Mouse (Mus musculus) forebrain, embryonic 10.5 days (tissue): Measurements from ENCODE around the gene Lce3c. TPM values are rescaled to one million over a fixed set of nuclear protein-coding genes. Genes with fewer than 3 reads are reported as not detected.

ENCODE experiments used
- DNase-seq: peaks from one replicate; pipeline ENCODE4 v3.0.0-alpha.2; 2017; ENCODE audit warnings: low spot score; ENCODE audit errors: extremely low spot score
- H3K27ac ChIP-seq: fragments of 300-500 bp; sonication (generic); 2 replicates; pipeline ENCODE4 v1.5.1; 2016; ENCODE audit warnings: mild to moderate bottlenecking
- H3K27me3 ChIP-seq: fragments of 300-500 bp; sonication (generic); 2 replicates; pipeline ENCODE4 v1.6.1; 2016; ENCODE audit warnings: mild to moderate bottlenecking; ENCODE audit not compliant: poor library complexity, severe bottlenecking
- H3K36me3 ChIP-seq: fragments of 300-500 bp; sonication (generic); replicated peaks from 2 replicates; pipeline ENCODE4 v1.6.1; 2016; ENCODE audit warnings: mild to moderate bottlenecking, moderate library complexity
- H3K4me1 ChIP-seq: fragments of 300-500 bp; sonication (generic); 2 replicates; pipeline ENCODE4 v1.6.1; 2016
- H3K4me3 ChIP-seq: fragments of 300-500 bp; sonication (generic); 2 replicates; pipeline ENCODE4 v1.5.1; 2016; ENCODE audit warnings: mild to moderate bottlenecking, moderate library complexity
- H3K9me3 ChIP-seq: fragments of 300-500 bp; sonication (generic); 2 replicates; pipeline ENCODE4 v1.6.1; 2016; ENCODE audit warnings: mild to moderate bottlenecking, moderate library complexity
- WGBS: fragments of 180-500 bp; shearing (Covaris S2); methylation state at CpG from one replicate; pipeline ENCODE4 v1.1.7; 2016; 5-methylcytosine and 5-hydroxymethylcytosine counted together
- polyA plus RNA-seq: library from polyadenylated mRNA; unstranded; fragments of >200 nt; fragmentation: Nextera tagmentation; extraction: Ambion mirVana; gene quantifications from 2 replicates; pipeline ENCODE4 v1.2.1, GENCODE M21; 2016

Gene Lce3c
- not detected in 2 replicates for polyA plus RNA-seq

DNA sequence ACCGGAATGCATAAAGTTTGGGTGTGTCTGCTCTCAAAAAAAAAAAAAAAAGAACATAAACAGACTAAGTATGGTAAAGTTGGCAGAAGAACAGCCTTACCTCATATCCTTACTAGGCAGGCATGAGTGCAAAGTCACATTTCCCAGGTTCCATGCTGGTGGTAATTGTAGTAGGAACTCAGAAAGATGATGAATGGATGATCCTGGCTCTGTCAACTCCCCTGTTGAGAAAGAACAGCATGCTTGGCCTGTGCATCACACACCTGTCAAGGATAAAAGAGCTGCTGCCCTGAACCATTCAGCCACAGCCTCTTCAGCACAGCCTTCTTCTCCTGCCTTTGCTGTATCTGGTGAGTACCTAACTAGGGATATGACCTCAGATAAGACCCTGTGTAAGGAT is at the start of gene Lce3c:
Gene Lce3c (plus strand): TSS at position 301 of the 400 bp plus-strand sequence.
- Histone ChIP-seq H3K27me3 (no peaks in the 10 kb centered on the region), H3K27ac (no peak within 1 kb of the TSS), H3K36me3 (no peaks in the 10 kb centered on the region), H3K4me1 (no peaks in the 10 kb centered on the region), H3K9me3 (no peaks in the 10 kb centered on the region), H3K4me3 (no peak within 1 kb of the TSS)
- no peak for DNase-seq
- 88% methylated on average over 1 of the region's 1 CpGs for WGBS

DNA sequence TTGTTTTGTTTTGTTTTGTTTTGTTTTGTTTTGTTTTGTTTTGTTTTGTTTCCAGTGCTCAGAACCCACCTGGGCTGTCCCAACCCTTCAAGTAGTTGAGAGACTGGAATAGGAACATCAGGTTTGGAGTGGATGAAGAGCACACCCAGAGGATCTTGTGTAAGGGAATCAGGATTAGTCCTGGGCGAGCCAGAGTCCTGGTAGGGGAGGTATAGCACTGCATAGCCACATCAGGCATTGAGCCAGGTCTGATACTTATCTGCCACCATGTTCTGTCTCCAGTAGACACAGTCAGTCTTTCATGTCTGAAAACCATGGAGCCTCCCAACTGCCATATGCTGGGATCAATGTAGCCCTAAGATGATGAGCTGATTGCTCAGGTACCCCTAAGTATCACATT is 49.8 kb upstream of the Lce3c start:
- H3K4me1 ChIP-seq, result no peaks in the 10 kb centered on the region
- no peak overlapping the region for H3K4me3 ChIP-seq
- no peaks in the 10 kb centered on the region for H3K36me3 ChIP-seq
- 86% methylated on average over 1 of the region's 1 CpGs for WGBS
- H3K27ac ChIP-seq, result no peak overlapping the region
- H3K9me3 ChIP-seq, result no peaks in the 10 kb centered on the region
- no peaks in the 10 kb centered on the region for H3K27me3 ChIP-seq
- DNase-seq, result no peak

DNA sequence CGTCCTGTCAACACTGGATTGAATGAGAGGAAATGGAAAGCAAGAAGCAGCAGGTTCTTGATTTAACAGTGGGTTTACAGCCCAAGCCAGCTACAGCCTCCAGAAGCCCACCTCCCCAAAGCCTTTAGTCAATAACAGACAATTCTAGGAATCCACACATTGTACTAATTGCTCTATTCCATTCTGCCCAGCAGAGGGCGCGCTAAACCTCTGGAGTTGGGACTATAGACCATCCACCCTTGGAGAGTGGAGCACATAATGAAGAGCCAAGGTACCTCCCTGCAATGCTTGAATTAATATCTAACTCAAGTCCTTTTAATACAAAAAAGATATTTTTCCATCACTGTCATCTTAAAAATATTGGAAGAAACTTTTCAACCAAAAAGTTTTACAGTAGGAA is 41.3 kb upstream of the Lce3c start:
- Histone ChIP-seq H3K4me1 (no peaks in the 10 kb centered on the region), H3K36me3 (no peaks in the 10 kb centered on the region), H3K4me3 (no peak overlapping the region), H3K27ac (no peak overlapping the region), H3K9me3 (no peaks in the 10 kb centered on the region), H3K27me3 (no peaks in the 10 kb centered on the region)
- peak; percentile 20 for DNase-seq
- 28% methylated on average over 3 of the region's 3 CpGs for WGBS

DNA sequence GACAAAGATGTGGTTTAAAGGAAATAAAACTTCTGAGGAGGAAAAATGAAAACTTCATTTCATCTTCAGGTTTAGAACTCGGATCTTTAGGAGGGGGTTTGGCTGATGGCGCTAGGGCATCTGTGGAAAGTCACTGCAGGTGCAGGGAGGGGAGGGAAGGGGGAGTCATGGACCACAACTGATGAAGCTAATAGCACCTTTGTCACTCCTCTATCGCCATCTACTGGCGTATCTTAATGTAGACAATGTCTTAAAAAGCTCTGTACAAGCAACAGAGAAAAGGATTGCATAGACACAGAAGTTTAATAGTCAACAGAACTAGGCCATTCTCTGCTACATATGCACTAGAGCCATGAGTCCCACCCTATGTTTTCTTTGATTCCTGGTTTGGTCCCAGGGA is 40.6 kb upstream of the Lce3c start:
- DNase-seq, result no peak
- no peak overlapping the region for H3K27ac ChIP-seq
- H3K27me3 ChIP-seq, result no peaks in the 10 kb centered on the region
- no peak overlapping the region for H3K4me3 ChIP-seq
- H3K9me3 ChIP-seq, result no peaks in the 10 kb centered on the region
- WGBS, result 33% methylated on average over 4 of the region's 4 CpGs
- no peaks in the 10 kb centered on the region for H3K36me3 ChIP-seq
- no peaks in the 10 kb centered on the region for H3K4me1 ChIP-seq

DNA sequence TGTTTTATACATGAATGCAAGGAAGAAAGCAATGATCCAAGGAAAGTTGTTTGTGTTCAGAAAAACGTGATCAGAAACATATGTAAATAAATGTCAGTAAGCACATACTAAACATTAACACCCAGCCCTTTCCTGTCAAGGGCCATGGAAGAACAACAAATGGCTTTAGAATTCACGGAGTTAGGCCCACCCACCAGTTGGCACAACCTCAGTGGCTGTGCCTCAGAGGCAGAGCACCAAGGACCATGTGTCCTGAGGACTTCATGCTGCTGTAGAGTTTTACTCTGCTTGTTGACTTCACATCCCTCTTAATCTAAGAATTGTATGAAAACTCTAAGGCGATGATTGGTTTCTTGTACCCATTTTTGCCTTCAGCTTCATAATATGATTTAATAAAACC is 39.1 kb upstream of the Lce3c start:
- H3K36me3 ChIP-seq, result no peaks in the 10 kb centered on the region
- H3K27me3 ChIP-seq, result no peaks in the 10 kb centered on the region
- H3K4me1 ChIP-seq, result no peaks in the 10 kb centered on the region
- no peak overlapping the region for H3K4me3 ChIP-seq
- 66% methylated on average over 3 of the region's 3 CpGs for WGBS
- no peak for DNase-seq
- no peaks in the 10 kb centered on the region for H3K9me3 ChIP-seq
- no peak overlapping the region for H3K27ac ChIP-seq

DNA sequence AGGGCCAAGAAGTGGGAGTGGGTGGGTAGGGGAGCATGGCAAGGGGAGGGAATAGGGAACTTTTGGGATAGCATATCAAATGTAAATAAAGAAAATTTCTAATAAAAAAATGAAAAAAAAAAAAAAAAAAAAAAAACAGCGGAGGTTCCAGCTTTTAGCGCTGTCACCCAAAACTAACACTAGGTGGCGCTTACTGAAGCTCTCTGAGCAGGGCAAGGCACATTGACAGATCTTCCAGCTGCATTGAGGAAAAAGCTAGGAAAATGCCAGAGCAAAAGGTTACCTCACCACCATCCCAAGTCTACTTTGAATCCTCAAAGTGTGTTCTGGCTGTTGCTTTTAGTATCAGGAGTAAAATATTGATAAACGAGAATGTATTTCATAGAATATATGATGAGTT is 36.7 kb upstream of the Lce3c start:
- 27% methylated on average over 4 of the region's 4 CpGs for WGBS
- H3K27me3 ChIP-seq, result no peaks in the 10 kb centered on the region
- no peaks in the 10 kb centered on the region for H3K9me3 ChIP-seq
- DNase-seq, result no peak
- H3K4me1 ChIP-seq, result no peaks in the 10 kb centered on the region
- H3K36me3 ChIP-seq, result no peaks in the 10 kb centered on the region
- H3K27ac ChIP-seq, result no peak overlapping the region
- H3K4me3 ChIP-seq, result no peak overlapping the region

DNA sequence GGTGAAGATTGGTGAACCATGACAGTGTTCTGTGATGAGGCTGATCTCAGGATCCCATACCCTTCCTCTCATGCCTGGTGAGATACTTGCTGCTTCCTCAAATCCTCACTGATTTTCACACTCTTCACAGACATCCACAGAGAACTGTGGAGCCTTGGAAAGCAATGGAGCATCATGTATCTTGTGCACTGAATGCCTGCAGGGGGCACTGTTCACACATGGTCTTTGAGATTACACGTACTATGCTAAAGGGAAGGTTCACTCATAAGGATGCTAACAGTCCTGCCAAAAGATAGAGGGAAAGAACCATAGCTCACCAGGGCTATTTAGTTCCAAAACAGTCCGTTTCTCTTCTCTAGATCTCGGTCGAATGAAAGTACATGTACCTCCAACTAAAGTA is 23.9 kb upstream of the Lce3c start:
- no peaks in the 10 kb centered on the region for H3K9me3 ChIP-seq
- no peaks in the 10 kb centered on the region for H3K36me3 ChIP-seq
- no peak overlapping the region for H3K27ac ChIP-seq
- no peak overlapping the region for H3K4me3 ChIP-seq
- H3K4me1 ChIP-seq, result peaks cover 8% of the 10 kb centered on the region
- 60% methylated on average over 4 of the region's 4 CpGs for WGBS
- H3K27me3 ChIP-seq, result no peaks in the 10 kb centered on the region
- DNase-seq, result no peak

DNA sequence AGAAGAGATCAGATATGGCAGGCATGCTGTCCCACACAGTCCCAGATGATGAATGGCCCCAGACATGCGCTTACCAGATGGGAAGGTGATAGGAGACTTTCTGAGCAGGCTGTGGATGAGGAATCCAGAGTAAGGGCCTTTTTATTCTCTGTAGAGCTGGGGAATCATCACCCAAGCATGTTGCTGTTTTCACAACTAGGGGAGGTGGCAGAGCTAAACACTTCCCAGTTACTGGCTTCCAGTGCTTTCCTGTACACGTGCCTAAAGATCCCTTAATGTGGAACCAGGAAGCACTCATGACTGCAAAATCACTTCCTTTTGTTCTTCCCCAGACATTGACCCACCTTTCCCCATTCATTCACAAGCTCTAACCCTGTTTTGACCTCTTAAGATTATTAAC is 18.2 kb upstream of the Lce3c start, which contains the start of gene Lce3a:
Gene Lce3a (minus strand): TSS at position 101 of the 400 bp plus-strand sequence.
- WGBS, result 79% methylated on average over 2 of the region's 2 CpGs
- Histone ChIP-seq H3K4me1 (no peaks in the 10 kb centered on the region), H3K27me3 (no peaks in the 10 kb centered on the region), H3K9me3 (no peaks in the 10 kb centered on the region), H3K27ac (no peak within 1 kb of the TSS), H3K36me3 (no peaks in the 10 kb centered on the region), H3K4me3 (no peak within 1 kb of the TSS)
- no peak for DNase-seq

DNA sequence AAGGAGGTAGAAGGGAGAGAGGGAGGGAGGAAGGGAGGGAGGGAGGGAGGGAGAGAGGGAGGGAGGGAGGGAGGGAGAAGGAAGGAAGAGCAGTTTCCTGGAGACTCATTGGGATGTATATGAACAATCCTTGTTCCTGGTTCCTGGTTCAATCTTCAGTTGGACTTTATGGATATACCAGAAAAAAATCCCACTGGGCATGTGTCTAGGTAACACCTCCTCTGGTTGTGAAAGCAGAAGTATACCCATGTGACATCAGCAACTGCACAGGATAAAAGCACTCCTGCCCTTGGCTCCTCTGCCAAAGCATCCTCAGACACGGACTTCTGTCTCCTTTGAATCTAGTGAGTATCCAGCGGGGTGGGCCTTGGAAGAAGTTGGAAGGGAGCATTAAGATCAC is 11.6 kb upstream of the Lce3c start, which contains the start of gene Lce3b:
Gene Lce3b (plus strand): TSS at position 301 of the 400 bp plus-strand sequence.
- no peak for DNase-seq
- Histone ChIP-seq H3K4me3 (no peak within 1 kb of the TSS), H3K4me1 (no peaks in the 10 kb centered on the region), H3K36me3 (no peaks in the 10 kb centered on the region), H3K27me3 (no peaks in the 10 kb centered on the region), H3K9me3 (no peaks in the 10 kb centered on the region), H3K27ac (no peak within 1 kb of the TSS)
- 75% methylated on average over 2 of the region's 2 CpGs for WGBS

DNA sequence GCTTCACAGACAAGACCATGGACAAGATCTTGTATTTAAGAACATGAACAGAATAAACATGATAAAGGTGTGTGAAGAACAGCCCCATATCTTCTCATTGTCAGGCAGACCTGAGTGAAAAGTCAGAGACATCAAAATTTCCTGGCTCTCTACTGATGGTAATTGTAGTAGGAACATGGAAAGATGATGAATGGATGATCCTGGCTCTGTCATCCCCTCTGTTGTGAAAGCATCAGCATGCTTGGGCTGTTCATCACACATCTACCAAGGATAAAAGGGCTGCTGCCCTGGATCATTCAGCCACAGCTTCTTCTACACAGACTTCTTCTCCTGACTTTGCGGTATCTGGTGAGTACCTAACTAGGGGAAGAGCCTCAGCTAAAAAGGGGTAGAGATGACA is 12.8 kb downstream of the Lce3c start, which contains the start of gene Lce3d:
Gene Lce3d (plus strand): TSS at position 301 of the 400 bp plus-strand sequence.
- DNase-seq, result no peak
- Histone ChIP-seq H3K27me3 (no peaks in the 10 kb centered on the region), H3K4me1 (no peaks in the 10 kb centered on the region), H3K4me3 (no peak within 1 kb of the TSS), H3K27ac (no peak within 1 kb of the TSS), H3K36me3 (no peaks in the 10 kb centered on the region), H3K9me3 (no peaks in the 10 kb centered on the region)
- WGBS, result 93% methylated on average over 1 of the region's 1 CpGs

DNA sequence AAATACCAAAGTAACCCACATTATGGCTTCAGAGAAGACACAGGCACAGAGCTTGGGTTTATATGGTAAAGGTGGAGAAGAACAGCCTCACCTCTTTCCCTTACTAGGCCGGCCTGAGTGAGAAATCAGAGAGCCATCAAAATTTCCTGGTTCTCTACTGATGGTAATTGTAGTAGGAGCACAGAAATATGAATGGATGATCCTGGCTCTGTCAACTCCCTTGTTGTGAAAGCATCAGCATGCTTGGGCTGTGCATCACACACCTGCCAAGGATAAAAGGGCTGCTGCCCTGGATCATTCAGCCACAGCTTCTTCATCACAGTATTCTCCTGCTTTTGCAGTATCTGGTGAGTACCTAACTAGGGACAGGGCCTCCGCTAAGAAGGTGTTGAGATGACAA is 22.5 kb downstream of the Lce3c start, which contains the start of gene Lce3e:
Gene Lce3e (plus strand): TSS at position 301 of the 400 bp plus-strand sequence.
- H3K27ac ChIP-seq, result no peak within 1 kb of the TSS
- no peaks in the 10 kb centered on the region for H3K9me3 ChIP-seq
- no peak within 1 kb of the TSS for H3K4me3 ChIP-seq
- 91% methylated on average over 2 of the region's 2 CpGs for WGBS
- H3K4me1 ChIP-seq, result no peaks in the 10 kb centered on the region
- no peaks in the 10 kb centered on the region for H3K27me3 ChIP-seq
- DNase-seq, result no peak
- no peaks in the 10 kb centered on the region for H3K36me3 ChIP-seq

DNA sequence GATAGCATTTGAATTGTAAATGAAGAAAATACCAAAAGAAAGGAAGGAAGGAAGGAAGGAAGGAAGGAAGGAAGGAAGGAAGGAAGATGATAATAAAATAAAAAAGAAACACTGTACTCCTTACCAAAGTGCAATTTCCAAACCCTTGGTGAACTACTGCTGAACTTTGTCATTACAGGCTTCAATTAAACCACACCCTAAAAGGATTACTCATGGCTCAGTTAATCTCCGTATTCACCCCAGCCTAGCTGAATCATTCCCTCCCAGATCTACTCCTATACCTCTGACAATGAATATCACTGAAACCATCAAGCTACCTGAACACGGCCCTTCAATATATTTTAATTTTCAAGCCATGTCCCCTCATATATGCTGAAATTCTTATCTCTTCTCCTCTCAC is 34.2 kb downstream of the Lce3c start:
- Histone ChIP-seq H3K27ac (no peak overlapping the region), H3K36me3 (no peaks in the 10 kb centered on the region), H3K4me1 (no peaks in the 10 kb centered on the region), H3K9me3 (no peaks in the 10 kb centered on the region), H3K4me3 (no peak overlapping the region), H3K27me3 (no peaks in the 10 kb centered on the region)
- 78% methylated on average over 2 of the region's 2 CpGs for WGBS
- no peak for DNase-seq

DNA sequence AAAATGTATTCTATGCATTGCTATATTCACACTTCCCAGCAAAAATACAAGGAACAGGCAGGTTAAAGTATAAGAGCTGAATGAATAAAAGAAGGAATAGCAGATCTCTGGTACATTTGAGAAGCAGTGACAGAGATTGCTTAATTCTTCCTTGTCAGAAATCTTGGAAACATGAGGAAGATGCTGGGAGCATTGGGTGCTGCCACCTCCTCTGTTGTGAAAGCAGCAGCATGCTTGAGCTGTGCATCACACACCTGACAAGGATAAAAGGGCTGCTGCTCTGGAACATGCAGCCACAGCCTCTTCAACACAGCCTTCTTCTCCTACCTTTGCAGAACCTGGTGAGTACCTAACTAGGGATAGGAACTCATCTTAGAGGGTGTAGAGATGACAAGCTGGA is 47.6 kb downstream of the Lce3c start, which contains the start of gene Lce3f:
Gene Lce3f (plus strand): TSS at position 301 of the 400 bp plus-strand sequence.
- Histone ChIP-seq H3K9me3 (no peaks in the 10 kb centered on the region), H3K4me1 (no peaks in the 10 kb centered on the region), H3K36me3 (no peaks in the 10 kb centered on the region), H3K27me3 (no peaks in the 10 kb centered on the region), H3K4me3 (no peak within 1 kb of the TSS), H3K27ac (no peak within 1 kb of the TSS)
- DNase-seq, result no peak
